Mouse (Mus musculus): ENCODE measurements around the gene Lpin3. TPM values are rescaled to one million over a fixed set of nuclear protein-coding genes. Genes with fewer than 3 reads are reported as not detected.

Lpin3 gene
- 0.98 and 1.1 TPM in 2 replicates for polyA plus RNA-seq (2016; fragmentation: Nextera tagmentation; extraction: Ambion mirVana)

- no peaks in the 10 kb centered on the region for H3K9me3 ChIP-seq (replicated peaks)
- no peak within 1 kb of the TSS for H3K27ac ChIP-seq
- ATAC-seq = no peak
- H3K4me1 ChIP-seq = no peaks in the 10 kb centered on the region
- H3K9ac ChIP-seq = no peak within 1 kb of the TSS
- no peaks in the 10 kb centered on the region for H3K36me3 ChIP-seq
- no peaks in the 10 kb centered on the region for H3K27me3 ChIP-seq (replicated peaks)
- H3K4me3 ChIP-seq = no peak within 1 kb of the TSS
- no peak within 1 kb of the TSS for H3K4me2 ChIP-seq
- WGBS (ENCODE audit: insufficient replicate concordance) = 53% methylated on average over 13 of the region's 13 CpGs
Measured at GRCm38 (mm10) chr2:160880453-160881195, at the start of gene Lpin3. Lpin3 (plus strand) TSS chr2:160880670.

GRCm38 (mm10) chr2:160840838-160841237 is 39.6 kb upstream of the Lpin3 start:
- no peak for ATAC-seq
- Histone ChIP-seq H3K9ac (no peak overlapping the region), H3K27me3 (replicated peaks) (no peaks in the 10 kb centered on the region), H3K36me3 (no peaks in the 10 kb centered on the region), H3K4me3 (no peak overlapping the region), H3K4me1 (no peaks in the 10 kb centered on the region), H3K9me3 (replicated peaks) (no peaks in the 10 kb centered on the region), H3K27ac (no peak overlapping the region), H3K4me2 (no peak overlapping the region)

- no peak overlapping the region for H3K27ac ChIP-seq
- H3K4me3 ChIP-seq = no peak overlapping the region
- 59% methylated on average over 1 of the region's 1 CpGs for WGBS (ENCODE audit: insufficient replicate concordance)
- ATAC-seq = no peak
- H3K36me3 ChIP-seq = no peaks in the 10 kb centered on the region
- H3K9me3 ChIP-seq (replicated peaks) = no peaks in the 10 kb centered on the region
- H3K9ac ChIP-seq = no peak overlapping the region
- no peaks in the 10 kb centered on the region for H3K27me3 ChIP-seq (replicated peaks)
- H3K4me1 ChIP-seq = no peaks in the 10 kb centered on the region
- no peak overlapping the region for H3K4me2 ChIP-seq
Measured at GRCm38 (mm10) chr2:160847664-160848063, 32.8 kb upstream of the Lpin3 start.

GRCm38 (mm10) chr2:160848186-160848585 is 32.3 kb upstream of the Lpin3 start:
- Histone ChIP-seq H3K9ac (no peak overlapping the region), H3K4me2 (no peak overlapping the region), H3K4me3 (no peak overlapping the region), H3K27ac (no peak overlapping the region), H3K27me3 (replicated peaks) (no peaks in the 10 kb centered on the region), H3K9me3 (replicated peaks) (no peaks in the 10 kb centered on the region), H3K36me3 (no peaks in the 10 kb centered on the region), H3K4me1 (no peaks in the 10 kb centered on the region)
- no peak for ATAC-seq
- 68% methylated on average over 2 of the region's 2 CpGs for WGBS (ENCODE audit: insufficient replicate concordance)

GRCm38 (mm10) chr2:160849617-160850240 is 30.7 kb upstream of the Lpin3 start:
- Histone ChIP-seq H3K27ac (no peak overlapping the region), H3K4me2 (no peak overlapping the region), H3K36me3 (no peaks in the 10 kb centered on the region), H3K4me3 (no peak overlapping the region), H3K9me3 (replicated peaks) (no peaks in the 10 kb centered on the region), H3K27me3 (replicated peaks) (no peaks in the 10 kb centered on the region), H3K4me1 (no peaks in the 10 kb centered on the region), H3K9ac (no peak overlapping the region)
- ATAC-seq = no peak
- WGBS (ENCODE audit: insufficient replicate concordance) = 47% methylated on average over 3 of the region's 3 CpGs

- whole genome bisulfite sequencing (ENCODE audit: insufficient replicate concordance) = 62% methylated on average over 3 of the region's 3 CpGs
- Histone ChIP-seq H3K27me3 (replicated peaks) (no peaks in the 10 kb centered on the region), H3K4me2 (no peak overlapping the region), H3K9ac (no peak overlapping the region), H3K4me3 (no peak overlapping the region), H3K9me3 (replicated peaks) (no peaks in the 10 kb centered on the region), H3K36me3 (no peaks in the 10 kb centered on the region), H3K4me1 (no peaks in the 10 kb centered on the region), H3K27ac (no peak overlapping the region)
- ATAC-seq = no peak
Measured at GRCm38 (mm10) chr2:160850360-160850759, 30.1 kb upstream of the Lpin3 start.

- Histone ChIP-seq H3K27ac (no peak overlapping the region), H3K4me1 (no peaks in the 10 kb centered on the region), H3K4me3 (no peak overlapping the region), H3K36me3 (no peaks in the 10 kb centered on the region), H3K9me3 (replicated peaks) (no peaks in the 10 kb centered on the region), H3K27me3 (replicated peaks) (no peaks in the 10 kb centered on the region), H3K9ac (no peak overlapping the region), H3K4me2 (no peak overlapping the region)
- ATAC-seq = no peak
Measured at GRCm38 (mm10) chr2:160854687-160855086, 25.8 kb upstream of the Lpin3 start.

- H3K36me3 ChIP-seq = no peaks in the 10 kb centered on the region
- no peak for ATAC-seq
- no peak overlapping the region for H3K4me2 ChIP-seq
- no peak overlapping the region for H3K9ac ChIP-seq
- no peak overlapping the region for H3K27ac ChIP-seq
- WGBS (ENCODE audit: insufficient replicate concordance) = 59% methylated on average over 5 of the region's 5 CpGs
- H3K27me3 ChIP-seq (replicated peaks) = no peaks in the 10 kb centered on the region
- H3K9me3 ChIP-seq (replicated peaks) = no peaks in the 10 kb centered on the region
- H3K4me3 ChIP-seq = no peak overlapping the region
- no peaks in the 10 kb centered on the region for H3K4me1 ChIP-seq
Measured at GRCm38 (mm10) chr2:160856359-160857102, 23.9 kb upstream of the Lpin3 start.

- Histone ChIP-seq H3K9ac (no peak overlapping the region), H3K4me3 (no peak overlapping the region), H3K27ac (no peak overlapping the region), H3K27me3 (replicated peaks) (peaks cover 4% of the 10 kb centered on the region; the same call in 1 of the 2 replicates), H3K36me3 (no peaks in the 10 kb centered on the region), H3K4me1 (no peaks in the 10 kb centered on the region), H3K9me3 (replicated peaks) (no peaks in the 10 kb centered on the region), H3K4me2 (no peak overlapping the region)
- no peak for ATAC-seq
- 28% methylated on average over 1 of the region's 1 CpGs for WGBS (ENCODE audit: insufficient replicate concordance)
Measured at GRCm38 (mm10) chr2:160860363-160860762, 20.1 kb upstream of the Lpin3 start.

GRCm38 (mm10) chr2:160864112-160864511 is 16.4 kb upstream of the Lpin3 start:
- Histone ChIP-seq H3K27ac (no peak overlapping the region), H3K4me3 (no peak overlapping the region), H3K4me1 (no peaks in the 10 kb centered on the region), H3K9ac (no peak overlapping the region), H3K9me3 (replicated peaks) (no peaks in the 10 kb centered on the region), H3K27me3 (replicated peaks) (peaks cover 4% of the 10 kb centered on the region; the same call in 1 of the 2 replicates), H3K4me2 (no peak overlapping the region), H3K36me3 (no peaks in the 10 kb centered on the region)
- ATAC-seq = no peak
- WGBS (ENCODE audit: insufficient replicate concordance) = 60% methylated on average over 1 of the region's 1 CpGs

GRCm38 (mm10) chr2:160865266-160865665 is 15.2 kb upstream of the Lpin3 start:
- ATAC-seq = no peak
- 50% methylated on average over 2 of the region's 2 CpGs for WGBS (ENCODE audit: insufficient replicate concordance)
- Histone ChIP-seq H3K27me3 (replicated peaks) (peaks cover 4% of the 10 kb centered on the region; the same call in 1 of the 2 replicates), H3K4me3 (no peak overlapping the region), H3K36me3 (no peaks in the 10 kb centered on the region), H3K9me3 (replicated peaks) (no peaks in the 10 kb centered on the region), H3K9ac (no peak overlapping the region), H3K4me1 (no peaks in the 10 kb centered on the region; the same call in 1 of the 2 replicates), H3K27ac (no peak overlapping the region), H3K4me2 (no peak overlapping the region)

GRCm38 (mm10) chr2:160869446-160869845 is 11.0 kb upstream of the Lpin3 start:
- H3K9ac ChIP-seq = no peak overlapping the region
- no peaks in the 10 kb centered on the region for H3K9me3 ChIP-seq (replicated peaks)
- peaks cover 18% of the 10 kb centered on the region for H3K4me1 ChIP-seq
- peaks cover 3% of the 10 kb centered on the region; the same call in 1 of the 2 replicates for H3K27me3 ChIP-seq (replicated peaks)
- H3K27ac ChIP-seq = no peak overlapping the region
- no peak overlapping the region for H3K4me2 ChIP-seq
- 64% methylated on average over 3 of the region's 3 CpGs for WGBS (ENCODE audit: insufficient replicate concordance)
- H3K4me3 ChIP-seq = no peak overlapping the region
- H3K36me3 ChIP-seq = no peaks in the 10 kb centered on the region
- ATAC-seq = no peak
